Mouse (Mus musculus): ENCODE data around the gene Rsph14. TPM values are rescaled to one million over a fixed set of nuclear protein-coding genes. Genes with fewer than 3 reads are reported as not detected.

Rsph14 gene
- polyA plus RNA-seq, 1 experiment: not detected

DNA sequence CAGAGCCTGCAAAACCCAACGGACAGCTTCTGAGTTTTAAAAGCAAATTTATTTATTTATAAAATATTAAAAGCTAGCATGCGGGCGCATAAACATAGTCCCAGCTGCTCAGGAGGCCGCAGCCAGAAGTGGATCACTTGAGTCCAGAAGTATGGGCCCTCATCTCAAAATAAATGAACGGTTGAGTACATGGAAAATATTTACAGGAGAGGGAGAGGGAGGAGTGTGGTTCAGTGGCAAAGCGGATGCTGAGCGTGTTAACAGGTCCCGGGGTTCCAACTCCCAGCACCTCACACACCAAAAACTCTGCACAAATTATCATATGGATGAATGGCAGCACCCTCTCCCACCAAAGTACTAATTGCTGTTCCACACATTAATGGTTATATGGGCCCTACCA lies 25.9 kb upstream of the Rsph14 start:
- Histone ChIP-seq H3K27me3 (ENCODE audit: control insufficient read depth, insufficient read depth, insufficient read length) (no peaks in the 10 kb centered on the region), H3K4me3 (ENCODE audit: insufficient read depth, poor library complexity, severe bottlenecking) (no peak overlapping the region), H3K79me2 (ENCODE audit: control insufficient read depth, insufficient read depth) (peaks cover 27% of the 10 kb centered on the region), H3K36me3 (ENCODE audit: control insufficient read depth, insufficient read depth) (no peaks in the 10 kb centered on the region), H3K79me3 (ENCODE audit: low read depth) (peaks cover 21% of the 10 kb centered on the region), H3ac (ENCODE audit: control insufficient read depth, insufficient read length, low read depth) (no peak overlapping the region)
- TF ChIP-seq USF1 (IDR thresholded peaks at IDR 0.05; ENCODE audit: low read depth) (no peak), MYOD1 (IDR thresholded peaks at IDR 0.05; ENCODE audit: control insufficient read depth, insufficient read length, low read depth) (no peak)

DNA sequence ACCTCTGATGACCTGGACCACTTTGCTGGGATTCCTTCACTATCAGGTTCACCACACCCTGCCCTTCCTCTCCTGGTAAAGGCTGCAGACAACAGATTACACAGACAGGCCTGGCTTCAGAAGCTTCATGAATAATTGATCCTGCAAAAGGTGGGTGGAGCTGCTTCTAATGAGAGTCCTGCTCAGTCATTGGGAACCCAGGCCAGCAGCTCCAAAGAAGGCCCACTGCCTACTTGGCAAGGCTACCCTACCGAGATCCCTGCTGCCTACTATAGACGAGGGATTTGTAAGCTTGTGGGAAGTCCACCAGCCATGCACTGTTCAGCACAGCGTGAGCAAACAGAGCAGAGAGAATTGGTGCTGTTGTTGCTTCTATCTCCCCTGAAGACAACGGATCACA lies 23.9 kb upstream of the Rsph14 start:
- Histone ChIP-seq H3K36me3 (ENCODE audit: control insufficient read depth, insufficient read depth) (no peaks in the 10 kb centered on the region), H3K79me2 (ENCODE audit: control insufficient read depth, insufficient read depth) (peaks cover 6% of the 10 kb centered on the region), H3K4me3 (ENCODE audit: insufficient read depth, poor library complexity, severe bottlenecking) (no peak overlapping the region), H3K79me3 (ENCODE audit: low read depth) (peaks cover 4% of the 10 kb centered on the region), H3K27me3 (ENCODE audit: control insufficient read depth, insufficient read depth, insufficient read length) (no peaks in the 10 kb centered on the region), H3ac (ENCODE audit: control insufficient read depth, insufficient read length, low read depth) (no peak overlapping the region)
- TF ChIP-seq MYOD1 (IDR thresholded peaks at IDR 0.05; ENCODE audit: control insufficient read depth, insufficient read length, low read depth): no peak

DNA sequence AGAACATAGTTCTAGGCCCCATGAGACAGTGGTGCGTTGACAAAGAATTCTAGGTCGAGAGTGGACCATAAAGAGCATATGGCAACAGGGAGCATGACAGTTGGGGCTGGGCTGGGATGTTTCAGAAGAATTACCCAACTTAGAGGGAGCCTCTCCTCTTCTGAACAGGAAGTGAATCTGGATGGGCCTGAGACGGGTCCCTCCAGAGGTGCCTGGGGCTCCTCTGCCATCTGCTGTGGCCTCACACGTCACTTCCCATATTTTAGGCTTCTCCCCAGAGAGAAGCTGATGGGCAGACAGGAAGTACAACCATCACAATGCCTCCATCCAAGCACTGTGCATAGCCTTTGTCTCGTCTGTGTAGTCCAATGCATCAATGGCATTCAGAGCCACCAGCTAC lies 23.3 kb upstream of the Rsph14 start:
- no peak for TF ChIP-seq MYOD1 (IDR thresholded peaks at IDR 0.05; ENCODE audit: control insufficient read depth, insufficient read length, low read depth)
- TF ChIP-seq MAX (IDR thresholded peaks at IDR 0.05): no peak
- TF ChIP-seq CEBPB (IDR thresholded peaks at IDR 0.05; ENCODE audit: low read depth): no peak
- TF ChIP-seq CTCF (IDR thresholded peaks at IDR 0.05; ENCODE audit: control insufficient read depth, insufficient read depth, insufficient read length): no peak
- no peak for TF ChIP-seq MYOG (IDR thresholded peaks at IDR 0.05; ENCODE audit: control insufficient read depth, extremely low read depth, insufficient read length)
- TF ChIP-seq FOSL1 (IDR thresholded peaks at IDR 0.05; ENCODE audit: insufficient read depth, low read length, poor library complexity, severe bottlenecking): no peak
- no peak for TF ChIP-seq USF1 (IDR thresholded peaks at IDR 0.05; ENCODE audit: low read depth)

DNA sequence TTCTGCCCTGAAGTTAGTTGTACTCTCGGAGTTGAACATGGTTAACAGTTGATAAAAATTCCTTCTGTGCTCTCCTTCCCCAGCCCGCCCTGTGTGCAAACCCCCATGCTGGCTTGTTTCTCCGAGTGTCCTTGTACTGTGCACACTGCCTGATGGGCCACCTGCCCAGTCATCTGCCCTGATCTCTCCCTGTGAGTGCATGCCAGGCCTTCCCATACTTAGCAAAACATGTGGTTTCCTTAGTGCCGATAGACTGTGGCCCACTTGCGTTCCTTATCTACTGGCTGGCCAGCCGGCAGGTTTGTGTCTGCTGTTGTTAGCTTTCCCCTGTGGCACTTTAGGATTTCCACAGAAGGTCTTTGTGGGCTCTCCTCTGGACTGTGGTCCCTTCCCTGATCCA lies 21.7 kb upstream of the Rsph14 start:
- Histone ChIP-seq H3ac (ENCODE audit: control insufficient read depth, insufficient read length, low read depth) (no peak overlapping the region), H3K4me3 (ENCODE audit: insufficient read depth, poor library complexity, severe bottlenecking) (no peak overlapping the region), H3K36me3 (ENCODE audit: control insufficient read depth, insufficient read depth) (no peaks in the 10 kb centered on the region), H3K79me3 (ENCODE audit: low read depth) (no peaks in the 10 kb centered on the region), H3K27me3 (ENCODE audit: control insufficient read depth, insufficient read depth, insufficient read length) (no peaks in the 10 kb centered on the region), H3K79me2 (ENCODE audit: control insufficient read depth, insufficient read depth) (no peaks in the 10 kb centered on the region)
- TF ChIP-seq MAX (IDR thresholded peaks at IDR 0.05): no peak
- no peak for TF ChIP-seq MYOD1 (IDR thresholded peaks at IDR 0.05; ENCODE audit: control insufficient read depth, insufficient read length, low read depth)
- TF ChIP-seq MYOG (IDR thresholded peaks at IDR 0.05; ENCODE audit: control insufficient read depth, extremely low read depth, insufficient read length): no peak
- no peak for TF ChIP-seq FOSL1 (IDR thresholded peaks at IDR 0.05; ENCODE audit: insufficient read depth, low read length, poor library complexity, severe bottlenecking)
- TF ChIP-seq CTCF (IDR thresholded peaks at IDR 0.05; ENCODE audit: control insufficient read depth, insufficient read depth, insufficient read length): no peak
- no peak for TF ChIP-seq USF1 (IDR thresholded peaks at IDR 0.05; ENCODE audit: low read depth)
- TF ChIP-seq CEBPB (IDR thresholded peaks at IDR 0.05; ENCODE audit: low read depth): no peak

More for the DNA sequence above, 23.3 kb upstream of the Rsph14 start:
- Histone ChIP-seq H3ac (ENCODE audit: control insufficient read depth, insufficient read length, low read depth) (no peak overlapping the region), H3K36me3 (ENCODE audit: control insufficient read depth, insufficient read depth) (no peaks in the 10 kb centered on the region), H3K79me3 (ENCODE audit: low read depth) (no peaks in the 10 kb centered on the region), H3K4me3 (ENCODE audit: insufficient read depth, poor library complexity, severe bottlenecking) (no peak overlapping the region), H3K79me2 (ENCODE audit: control insufficient read depth, insufficient read depth) (no peaks in the 10 kb centered on the region), H3K27me3 (ENCODE audit: control insufficient read depth, insufficient read depth, insufficient read length) (no peaks in the 10 kb centered on the region)

DNA sequence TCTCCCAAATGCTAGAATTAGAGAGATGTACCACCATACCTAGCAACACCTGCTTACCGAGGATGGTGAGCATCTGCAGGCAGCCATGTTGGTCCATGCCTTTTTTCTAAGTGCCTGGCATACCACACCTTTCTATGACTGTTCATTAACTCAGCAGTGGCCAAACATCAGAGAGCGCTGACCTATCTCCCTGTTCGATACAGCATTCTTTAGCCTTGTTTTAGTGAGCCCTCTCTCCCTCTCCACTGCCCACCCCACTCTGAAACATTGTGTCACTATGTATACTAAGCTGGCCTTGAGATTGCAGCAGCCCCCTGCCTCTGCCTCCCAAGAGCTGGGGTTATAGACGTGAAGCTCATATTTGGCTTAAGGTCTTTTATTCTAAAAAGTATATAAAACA lies 21.3 kb upstream of the Rsph14 start:
- no peak overlapping the region for H3ac ChIP-seq (ENCODE audit: control insufficient read depth, insufficient read length, low read depth)
- H3K4me3 ChIP-seq (ENCODE audit: insufficient read depth, poor library complexity, severe bottlenecking): no peak overlapping the region
- H3K79me2 ChIP-seq (ENCODE audit: control insufficient read depth, insufficient read depth): no peaks in the 10 kb centered on the region
- H3K27me3 ChIP-seq (ENCODE audit: control insufficient read depth, insufficient read depth, insufficient read length): no peaks in the 10 kb centered on the region
- no peak for TF ChIP-seq MYOG (IDR thresholded peaks at IDR 0.05; ENCODE audit: control insufficient read depth, extremely low read depth, insufficient read length)
- TF ChIP-seq CEBPB (IDR thresholded peaks at IDR 0.05; ENCODE audit: low read depth): no peak
- TF ChIP-seq MAX (IDR thresholded peaks at IDR 0.05): no peak
- no peak for TF ChIP-seq FOSL1 (IDR thresholded peaks at IDR 0.05; ENCODE audit: insufficient read depth, low read length, poor library complexity, severe bottlenecking)
- no peak for TF ChIP-seq USF1 (IDR thresholded peaks at IDR 0.05; ENCODE audit: low read depth)
- no peak for TF ChIP-seq CTCF (IDR thresholded peaks at IDR 0.05; ENCODE audit: control insufficient read depth, insufficient read depth, insufficient read length)
- no peak for TF ChIP-seq MYOD1 (IDR thresholded peaks at IDR 0.05; ENCODE audit: control insufficient read depth, insufficient read length, low read depth)
- H3K36me3 ChIP-seq (ENCODE audit: control insufficient read depth, insufficient read depth): no peaks in the 10 kb centered on the region
- no peaks in the 10 kb centered on the region for H3K79me3 ChIP-seq (ENCODE audit: low read depth)

DNA sequence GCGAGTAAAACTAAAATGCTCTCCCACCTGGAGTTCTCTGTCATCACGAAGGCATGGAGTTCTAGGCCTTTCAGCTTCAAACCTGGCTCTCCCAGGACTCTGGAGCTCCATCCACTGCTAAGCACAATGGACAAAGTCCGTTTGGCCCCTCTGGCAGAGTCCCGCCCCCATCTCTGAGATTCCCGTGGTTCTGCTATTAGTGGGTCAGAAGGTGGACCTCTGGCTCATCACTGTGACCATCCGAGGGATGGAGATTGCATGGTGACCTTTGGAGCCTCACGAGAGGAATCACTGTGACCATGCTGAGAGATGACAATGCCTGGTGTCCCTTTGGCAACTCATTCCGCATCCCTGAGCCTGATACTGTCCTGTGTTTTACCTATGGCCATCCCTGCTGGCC lies 20.5 kb upstream of the Rsph14 start:
- TF ChIP-seq MYOG (IDR thresholded peaks at IDR 0.05; ENCODE audit: control insufficient read depth, extremely low read depth, insufficient read length) (no peak), MAX (IDR thresholded peaks at IDR 0.05) (no peak), CEBPB (IDR thresholded peaks at IDR 0.05; ENCODE audit: low read depth) (no peak)
- Histone ChIP-seq H3K79me2 (ENCODE audit: control insufficient read depth, insufficient read depth) (no peaks in the 10 kb centered on the region), H3K36me3 (ENCODE audit: control insufficient read depth, insufficient read depth) (no peaks in the 10 kb centered on the region), H3K27me3 (ENCODE audit: control insufficient read depth, insufficient read depth, insufficient read length) (no peaks in the 10 kb centered on the region), H3K79me3 (ENCODE audit: low read depth) (no peaks in the 10 kb centered on the region), H3ac (ENCODE audit: control insufficient read depth, insufficient read length, low read depth) (no peak overlapping the region), H3K4me3 (ENCODE audit: insufficient read depth, poor library complexity, severe bottlenecking) (no peak overlapping the region)

Data from C2C12 (cell line).